Mouse (Mus musculus): ENCODE data around the gene Bri3.
"Not testable (repeated sequence)": the region's sequence is repeated elsewhere in the genome, so short reads cannot be mapped to it uniquely, and the experiment has no call there.

Bri3 gene

DNA sequence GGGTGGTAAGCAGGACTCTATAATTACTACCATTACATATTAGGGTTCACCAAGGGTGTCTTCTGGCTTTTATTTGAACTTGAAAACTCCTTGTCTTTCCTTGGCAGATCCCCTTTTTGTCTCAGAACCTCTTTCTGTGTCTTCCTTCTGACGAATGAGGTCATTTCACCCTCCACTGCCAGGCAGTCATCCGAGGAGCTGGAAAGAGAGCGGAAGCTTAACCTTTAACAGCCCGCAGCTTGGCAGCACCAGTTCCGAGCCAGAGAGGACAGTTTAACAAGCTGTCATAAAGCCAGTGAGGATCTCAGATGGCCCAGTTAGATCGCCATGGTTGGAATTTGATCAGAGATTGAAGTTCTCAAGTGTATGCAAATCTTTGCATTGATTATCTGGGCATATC, 116.1 kb downstream of the Bri3 start:
- peak; percentile 45 for DNase-seq (ENCODE audit: low spot score)

DNA sequence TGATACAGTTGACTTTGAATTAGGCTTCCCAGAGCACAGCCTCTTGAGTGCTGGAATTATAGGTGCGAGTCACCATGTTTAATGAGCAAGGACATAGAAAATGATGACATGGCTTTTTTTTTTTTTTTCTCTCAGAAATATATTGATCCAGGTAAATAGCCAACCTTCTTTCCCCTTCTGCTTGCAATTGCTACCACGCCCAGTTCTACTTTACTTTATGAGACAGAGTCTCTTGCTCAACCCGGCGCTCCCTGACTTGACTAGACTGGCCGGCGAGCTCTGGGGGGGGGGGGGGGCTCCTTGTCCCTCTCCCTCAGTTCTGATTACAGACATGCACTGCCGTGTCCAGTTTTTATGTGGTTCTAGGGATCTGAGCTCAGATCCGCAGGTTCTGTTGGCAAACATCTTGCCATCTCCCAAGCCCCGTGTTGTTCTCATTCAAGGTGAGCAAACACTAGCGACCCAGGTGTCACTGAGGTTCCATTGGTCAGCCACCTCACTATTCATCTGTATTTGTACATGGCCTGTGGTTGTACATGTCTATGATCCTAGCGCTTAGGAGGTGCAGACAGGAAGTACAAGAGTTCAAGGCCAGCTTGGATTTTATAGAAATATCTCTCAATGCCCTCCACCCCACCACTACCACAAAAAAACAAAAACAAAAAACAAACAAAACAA, 120.6 kb downstream of the Bri3 start:
- no peak for DNase-seq (ENCODE audit: low spot score)

DNA sequence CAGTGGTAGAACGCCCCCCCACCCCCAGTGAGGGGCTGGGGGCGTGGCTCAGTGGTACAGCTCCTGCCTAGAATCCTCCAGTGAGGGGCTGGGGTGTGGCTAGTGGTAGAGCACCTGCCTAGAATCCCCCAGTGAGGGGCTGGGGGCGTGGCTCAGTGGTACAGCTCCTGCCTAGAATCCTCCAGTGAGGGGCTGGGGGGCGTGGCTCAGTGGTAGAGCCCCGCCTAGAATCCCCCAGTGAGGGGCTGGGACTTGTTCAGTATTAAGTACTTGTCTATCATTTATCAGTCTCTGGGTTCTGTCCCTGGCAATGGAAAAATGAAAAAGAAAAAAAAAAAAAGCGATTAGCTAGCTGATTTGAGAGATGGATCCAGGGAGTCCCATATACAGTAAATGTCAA, 122.3 kb downstream of the Bri3 start:
- DNase-seq (ENCODE audit: low spot score) = not testable (repeated sequence)

DNA sequence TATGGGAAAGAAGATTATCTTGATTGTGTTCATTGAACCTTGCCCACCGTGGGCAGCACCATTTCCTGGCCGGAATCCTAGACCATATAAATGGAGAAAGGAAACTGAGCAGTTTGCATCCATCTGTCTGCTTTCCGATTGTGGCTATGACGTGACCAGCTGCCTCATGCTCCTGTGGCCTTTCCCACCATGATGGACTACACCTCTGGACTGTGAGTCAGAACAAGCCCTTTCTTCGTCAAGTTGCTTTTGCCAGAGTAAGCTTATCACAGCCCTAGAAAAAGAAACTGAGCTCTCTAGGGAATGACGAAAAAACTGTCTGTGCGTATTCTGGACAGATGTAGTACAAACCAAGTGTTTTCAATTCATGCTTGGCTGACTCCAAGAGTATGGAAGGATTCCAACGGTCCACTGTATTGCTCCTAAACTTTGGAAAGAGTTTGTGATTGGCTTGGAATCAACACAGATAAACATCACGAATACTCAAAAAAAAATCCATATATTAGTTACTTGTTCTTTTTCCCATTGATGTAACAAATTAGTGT, 124.5 kb downstream of the Bri3 start:
- DNase-seq (ENCODE audit: low spot score) = peak; percentile 47

DNA sequence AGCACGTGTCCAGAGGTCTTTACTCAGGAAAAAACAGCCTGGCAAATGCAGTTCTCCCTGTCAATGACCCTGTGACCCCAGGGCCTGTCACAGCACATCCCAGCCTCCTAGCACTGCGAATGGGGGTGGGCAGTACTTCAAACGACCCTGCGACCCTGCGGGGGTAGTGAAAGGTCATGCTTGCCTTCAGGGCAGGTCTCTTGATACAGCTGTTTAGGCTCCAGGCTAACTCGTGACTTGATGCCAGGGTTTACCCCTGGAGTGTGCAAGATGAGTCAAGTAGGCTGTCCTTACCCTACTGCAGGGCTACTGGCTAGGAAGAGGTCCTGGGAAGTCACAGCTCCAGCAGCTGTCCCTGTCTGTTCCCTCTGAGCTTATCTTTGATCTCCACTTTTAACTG, 126.7 kb downstream of the Bri3 start:
- no peak for DNase-seq (ENCODE audit: low spot score)

DNA sequence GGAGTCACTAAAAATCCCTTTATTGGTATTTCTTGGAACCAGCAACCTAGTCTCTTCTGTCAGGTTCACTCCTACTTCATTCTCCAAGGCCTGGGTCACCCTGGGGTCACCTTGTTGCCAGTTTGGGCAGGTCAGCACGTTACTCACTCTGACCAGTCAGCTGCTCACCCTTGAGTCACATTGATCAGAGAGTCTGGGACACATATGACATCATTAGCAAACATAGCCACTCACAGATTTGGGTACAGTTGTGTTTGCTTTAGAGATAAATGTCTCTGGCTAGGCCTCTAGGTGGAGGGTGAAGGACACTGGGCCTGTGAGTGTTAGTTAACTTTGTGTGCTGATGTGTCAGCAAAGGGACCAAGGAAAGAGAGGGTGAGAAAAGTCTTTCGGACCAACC, 127.9 kb downstream of the Bri3 start:
- no peak for DNase-seq (ENCODE audit: low spot score)

DNA sequence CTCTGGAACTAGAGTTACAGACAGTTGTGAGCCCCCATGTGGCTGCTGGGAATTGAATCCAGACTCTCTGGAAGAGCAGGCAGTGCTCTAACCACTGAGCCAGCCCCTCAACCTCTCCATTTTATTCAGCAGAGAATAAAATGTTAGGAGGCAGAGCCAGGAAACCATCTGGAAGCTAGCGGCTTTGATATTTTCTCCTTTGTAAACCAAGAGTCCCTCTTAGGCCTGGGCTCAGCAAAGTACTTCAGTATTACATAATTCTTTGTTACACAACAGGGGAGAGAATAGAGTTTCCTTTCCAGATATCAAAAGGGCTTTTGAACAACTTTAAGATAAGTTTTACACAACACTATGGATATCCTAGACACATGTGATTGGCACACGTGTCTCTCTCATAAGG, 128.6 kb downstream of the Bri3 start:
- no peak for DNase-seq (ENCODE audit: low spot score)

DNA sequence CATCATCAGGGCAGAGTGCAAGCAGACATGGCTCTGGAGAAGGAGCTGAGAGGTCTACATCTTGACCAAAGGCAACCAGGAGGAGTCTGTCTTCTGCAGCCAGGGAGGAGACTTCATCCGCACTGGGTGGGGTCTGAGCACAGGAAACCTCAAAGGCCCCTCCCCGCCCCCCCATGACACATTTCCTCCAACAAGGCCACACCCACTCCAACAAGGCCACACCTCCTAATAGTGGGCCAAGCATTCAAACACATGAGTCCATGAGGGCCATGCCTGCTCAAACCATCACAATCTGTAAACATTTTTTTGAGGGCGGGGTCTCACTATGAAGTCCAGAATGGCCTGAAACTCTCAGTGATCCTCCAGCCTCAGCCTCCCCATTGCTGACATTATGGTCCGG, 135.2 kb downstream of the Bri3 start:
- DNase-seq (ENCODE audit: low spot score) = no peak

DNA sequence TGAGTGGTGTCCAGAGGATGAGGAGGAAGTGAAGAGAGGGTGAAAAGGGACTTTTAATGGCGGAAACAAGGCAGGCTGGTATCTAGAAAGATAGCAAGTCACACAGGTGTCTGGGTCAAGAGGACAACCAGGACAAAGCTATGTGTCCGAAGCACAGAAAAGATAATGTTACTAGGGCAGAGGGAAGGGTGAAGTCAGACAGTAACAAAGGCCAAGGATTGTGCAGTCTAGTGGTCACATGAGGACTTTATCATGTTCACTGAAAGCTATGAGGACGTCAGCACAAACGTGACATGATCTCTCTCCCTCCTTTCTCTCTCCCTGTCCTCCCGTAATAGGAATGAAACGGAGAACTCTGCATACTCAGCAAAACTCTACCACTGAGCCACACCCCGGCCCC, 136.5 kb downstream of the Bri3 start:
- DNase-seq (ENCODE audit: low spot score) = no peak

DNA sequence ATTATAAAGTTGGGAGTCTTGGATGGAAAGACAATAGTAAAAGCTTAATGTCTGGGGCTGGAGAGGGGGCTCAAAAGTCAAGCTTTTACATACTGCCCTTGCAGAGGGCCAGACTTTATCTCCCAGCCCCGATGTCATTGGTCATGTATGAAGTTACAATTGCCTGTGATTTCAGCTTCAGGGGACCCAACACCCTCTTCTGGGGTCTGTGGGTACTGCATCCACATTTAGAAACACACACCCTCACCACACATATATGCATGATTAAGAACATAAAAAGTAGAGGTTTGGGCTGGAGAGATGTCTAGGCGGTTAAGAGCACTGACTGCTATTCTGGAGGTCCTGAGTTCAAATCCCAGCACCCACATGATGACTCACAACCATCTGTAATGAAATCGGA, 137.5 kb downstream of the Bri3 start:
- DNase-seq (ENCODE audit: low spot score) = no peak

DNA sequence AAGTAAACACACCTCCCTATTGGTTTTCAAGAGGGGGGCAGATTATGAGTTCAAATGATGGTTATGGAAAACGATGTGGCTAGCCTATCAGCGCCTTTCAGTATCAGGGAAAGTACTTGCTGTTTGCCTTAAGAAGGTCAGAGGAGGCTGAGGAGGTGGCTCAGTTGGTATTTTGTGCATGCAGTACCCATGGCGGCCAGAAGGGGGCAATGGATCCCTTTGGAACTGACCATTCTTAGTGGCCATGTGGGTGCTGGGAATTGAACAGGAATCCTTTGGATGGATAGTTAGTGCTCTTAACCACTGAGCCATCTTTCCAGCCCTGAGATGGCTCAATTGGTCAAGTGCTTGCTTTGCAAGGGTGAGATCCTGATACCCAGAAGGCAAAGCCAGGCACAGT, 139.7 kb downstream of the Bri3 start:
- DNase-seq (ENCODE audit: low spot score) = no peak

DNA sequence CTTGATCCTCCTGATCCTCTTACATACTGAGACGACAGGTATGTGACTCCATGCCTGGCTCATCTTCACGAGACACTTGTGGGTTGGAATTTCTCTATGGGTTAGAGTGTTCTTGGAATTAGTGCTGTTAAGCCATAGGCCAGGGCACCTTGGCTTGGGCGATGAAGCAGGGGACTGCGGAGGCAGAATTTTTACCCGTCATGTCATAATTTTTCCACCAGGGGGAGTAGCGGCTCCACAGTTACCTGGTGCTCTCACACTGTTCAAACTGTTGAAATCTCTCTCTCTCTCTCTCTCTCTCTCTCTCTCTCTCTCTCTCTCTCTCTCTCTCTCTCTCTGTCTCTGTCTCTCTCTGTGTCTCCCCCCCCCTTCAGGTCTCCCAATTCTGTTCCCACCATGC, 143.6 kb downstream of the Bri3 start:
- peak; percentile 42 for DNase-seq (ENCODE audit: low spot score)

DNA sequence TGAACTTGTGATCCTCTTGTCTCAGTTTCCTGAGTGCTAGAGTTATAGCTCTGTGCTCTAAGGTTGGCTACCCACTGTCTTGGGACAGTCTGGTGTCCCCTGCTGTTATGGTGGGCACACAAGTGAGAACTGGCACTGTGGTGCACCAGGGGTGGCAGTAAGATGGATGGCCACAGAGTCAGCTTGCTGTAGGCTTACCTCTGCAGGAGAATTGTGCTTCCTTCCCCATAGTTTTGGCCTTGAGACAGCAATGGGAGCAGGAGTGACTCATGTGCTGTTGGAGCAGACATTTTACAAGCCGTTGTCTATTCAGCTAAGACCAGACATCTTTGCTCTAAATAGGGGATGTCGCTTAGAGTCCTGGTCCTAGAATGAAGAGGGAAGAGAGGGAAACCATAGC, 149.9 kb downstream of the Bri3 start:
- no peak for DNase-seq (ENCODE audit: low spot score)

DNA sequence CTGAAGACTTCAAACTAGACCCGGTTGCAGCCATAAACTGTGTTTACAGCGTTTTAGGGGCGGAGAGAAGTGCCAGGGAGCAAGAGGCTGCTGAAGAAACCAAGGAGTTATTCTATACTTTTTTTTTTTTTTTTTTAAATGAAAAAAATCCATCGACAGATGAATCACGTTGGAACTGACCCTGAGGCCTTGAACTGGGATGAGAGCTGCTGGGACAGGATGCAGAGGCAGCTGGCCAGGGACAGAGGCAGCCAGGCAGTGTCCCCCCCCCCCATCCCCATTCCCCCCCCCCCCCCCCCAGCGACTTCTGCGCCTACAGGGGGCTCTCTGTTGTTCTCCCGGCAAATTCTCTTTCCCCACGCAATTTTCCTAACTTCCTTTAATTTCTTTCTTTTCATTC, 153.3 kb downstream of the Bri3 start:
- DNase-seq (ENCODE audit: low spot score) = no peak

DNA sequence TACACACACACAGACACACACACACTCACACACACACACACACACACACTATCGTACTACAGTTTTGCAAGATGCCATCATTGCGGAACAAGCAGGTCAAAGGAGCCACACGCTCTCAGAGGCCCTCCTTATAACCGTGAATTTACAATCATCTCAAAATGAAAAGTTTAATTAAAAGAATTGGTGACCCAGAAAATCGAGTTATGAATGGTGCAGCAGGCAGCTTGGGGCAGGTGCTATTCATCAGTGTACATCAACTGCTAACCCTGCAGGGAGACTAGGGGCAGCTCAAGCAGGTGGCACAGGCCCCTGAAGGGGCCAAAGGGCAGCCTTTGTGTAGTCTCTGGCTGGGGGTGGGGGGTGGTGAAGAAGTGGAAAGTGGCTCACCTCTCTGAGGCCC, 156.6 kb downstream of the Bri3 start:
- no peak for DNase-seq (ENCODE audit: low spot score)

DNA sequence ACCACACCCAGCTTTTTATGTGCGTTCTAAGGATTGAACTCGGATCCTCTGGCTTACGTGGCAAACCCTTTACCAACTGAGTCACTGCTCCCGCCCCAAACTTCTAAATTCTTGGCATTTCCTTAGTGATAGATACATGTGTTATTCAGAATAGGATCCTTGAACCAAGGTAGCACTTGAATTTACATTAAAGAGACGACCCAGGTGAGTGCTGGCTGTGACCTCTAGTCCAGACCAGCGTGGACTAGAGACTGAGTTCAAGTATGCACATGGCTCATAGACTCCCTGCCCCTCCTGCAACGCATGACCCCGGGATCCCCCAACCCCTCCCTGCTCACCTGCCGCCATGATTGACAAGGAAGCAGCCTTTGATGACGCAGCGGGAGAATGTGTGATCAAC, 162.0 kb downstream of the Bri3 start:
- DNase-seq (ENCODE audit: low spot score) = no peak

DNA sequence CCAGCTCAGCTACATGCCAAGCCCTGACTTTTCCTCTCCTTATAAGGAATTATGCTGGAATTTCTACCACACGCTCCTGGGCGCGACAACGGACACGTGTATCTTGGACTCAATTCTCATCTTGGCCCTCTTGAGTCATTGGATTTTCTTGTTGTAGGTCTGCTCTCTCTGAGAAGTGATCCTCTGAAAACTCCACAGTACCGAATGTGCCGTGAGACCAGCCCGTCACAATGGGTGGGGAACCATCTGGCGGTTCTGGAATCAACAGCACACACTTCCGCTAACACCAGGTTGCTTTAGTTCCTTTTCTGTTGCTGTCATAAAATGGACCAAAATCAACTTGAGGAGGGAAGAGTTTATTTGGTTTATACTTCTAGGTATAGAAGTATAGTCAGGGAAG, 166.4 kb downstream of the Bri3 start:
- DNase-seq (ENCODE audit: low spot score) = no peak

DNA sequence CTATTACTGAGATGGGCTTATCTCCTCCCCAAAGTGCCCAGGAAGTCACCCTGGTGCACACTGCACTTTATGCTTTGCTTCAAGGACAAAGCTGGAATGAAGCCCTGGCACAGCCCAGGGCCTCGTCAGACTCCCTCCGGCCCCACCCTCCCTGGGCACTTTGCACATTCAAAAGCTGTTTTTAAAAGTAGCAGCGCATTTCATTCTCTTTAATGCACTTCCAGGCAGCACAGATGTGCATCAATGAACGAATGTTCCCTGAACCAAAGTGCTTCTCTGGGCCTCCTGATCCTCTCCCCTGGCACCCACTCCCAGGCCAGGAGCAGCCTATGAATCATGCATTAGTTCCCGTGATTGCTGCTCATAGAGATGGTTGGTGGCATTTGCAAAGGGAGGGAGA, 167.5 kb downstream of the Bri3 start:
- no peak for DNase-seq (ENCODE audit: low spot score)

DNA sequence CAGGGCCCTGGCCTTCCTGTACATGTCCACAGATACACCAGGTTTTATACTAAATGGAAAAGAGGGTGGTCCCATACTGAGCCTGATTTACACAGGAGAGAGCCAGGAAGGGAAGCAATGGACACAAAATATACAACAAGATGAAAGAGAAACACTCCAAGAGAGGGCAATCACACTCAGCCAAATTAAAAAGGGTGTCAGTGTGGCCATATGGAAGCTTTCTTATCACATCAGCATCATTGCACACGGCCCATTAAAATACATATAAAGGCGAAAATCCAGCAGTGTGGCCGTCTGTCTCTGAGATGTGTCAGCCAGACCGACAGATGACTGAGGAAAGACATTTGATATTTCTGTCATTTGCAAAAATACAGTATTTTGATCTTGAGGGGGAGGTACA, 168.5 kb downstream of the Bri3 start:
- no peak for DNase-seq (ENCODE audit: low spot score)

DNA sequence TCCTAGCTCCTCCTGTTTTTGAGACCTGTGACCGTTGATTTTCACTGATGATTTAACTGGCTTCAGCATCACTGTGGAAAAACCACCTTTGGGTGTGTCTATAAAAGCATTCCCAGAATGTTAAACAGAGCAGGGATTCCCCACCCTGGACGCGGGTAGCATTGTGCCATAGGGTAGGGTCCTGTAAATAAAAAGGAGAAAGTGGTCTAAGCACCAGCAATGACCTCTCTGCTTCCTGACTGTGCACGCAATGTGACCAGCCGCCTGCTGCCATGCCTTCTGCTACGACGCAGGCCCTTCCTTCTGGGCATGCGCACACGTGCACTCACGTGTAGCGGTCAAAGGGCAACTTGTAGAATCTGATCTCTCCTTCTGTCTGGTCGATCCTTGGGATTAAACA, 174.2 kb downstream of the Bri3 start:
- no peak for DNase-seq (ENCODE audit: low spot score)

DNA sequence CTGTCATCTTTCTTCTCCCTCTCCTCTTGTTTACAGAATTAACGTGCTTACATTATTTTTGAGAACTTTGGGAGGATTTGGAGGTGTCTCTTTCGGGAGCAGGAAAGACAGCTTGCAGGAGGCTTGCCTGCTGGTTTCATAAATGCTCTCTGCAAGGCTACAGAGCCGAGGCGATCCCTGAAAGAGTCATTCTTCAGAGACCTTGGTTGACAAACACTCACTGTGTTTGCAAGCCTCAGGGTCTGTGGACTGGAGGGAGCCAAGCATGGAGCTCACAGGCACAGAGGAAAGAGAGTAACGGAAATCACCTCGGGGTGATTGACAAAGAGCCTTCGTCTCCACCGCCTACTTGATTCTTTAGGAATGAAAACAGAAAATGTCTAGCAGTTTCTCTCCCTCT, 175.8 kb downstream of the Bri3 start:
- DNase-seq (ENCODE audit: low spot score) = no peak

DNA sequence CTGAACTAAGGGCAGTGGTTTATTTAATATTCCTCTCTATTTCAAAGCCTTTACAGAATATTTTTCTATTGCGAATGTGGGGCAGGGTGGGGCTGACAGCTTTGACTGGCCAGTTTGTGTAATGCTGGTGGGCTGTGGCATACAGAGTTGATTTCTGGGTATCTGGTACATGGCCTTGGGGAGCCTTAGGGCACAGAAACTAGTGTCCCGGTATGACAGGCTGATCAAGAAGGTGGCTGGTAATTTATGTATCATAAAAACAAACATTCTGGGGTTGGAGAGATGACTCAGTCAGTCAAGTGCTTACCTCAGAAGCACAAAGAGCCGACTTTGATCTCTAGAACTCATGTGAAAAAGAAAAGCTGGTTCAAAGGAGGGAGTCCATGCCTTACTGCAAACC, 182.5 kb downstream of the Bri3 start:
- DNase-seq (ENCODE audit: low spot score) = no peak

DNA sequence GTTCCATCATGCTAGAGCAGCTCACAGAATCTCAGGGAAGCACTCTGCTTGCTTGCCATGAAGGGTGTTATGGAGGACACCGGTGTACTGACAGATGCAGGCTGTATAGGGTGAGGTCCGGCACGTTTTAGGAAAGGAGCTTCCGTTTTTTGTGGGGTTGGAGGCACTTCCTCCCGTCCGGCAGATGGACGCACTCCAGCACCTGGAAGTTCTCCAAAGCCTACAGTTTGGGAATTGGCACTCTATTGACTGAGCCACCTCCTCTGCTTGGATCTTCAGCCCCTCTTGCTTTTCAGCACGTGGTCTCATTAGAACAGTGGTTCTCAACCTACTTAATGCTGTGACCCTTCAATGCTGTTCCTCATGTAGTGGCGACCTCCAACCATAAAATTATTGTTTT, 183.6 kb downstream of the Bri3 start:
- no peak for DNase-seq (ENCODE audit: low spot score)

DNA sequence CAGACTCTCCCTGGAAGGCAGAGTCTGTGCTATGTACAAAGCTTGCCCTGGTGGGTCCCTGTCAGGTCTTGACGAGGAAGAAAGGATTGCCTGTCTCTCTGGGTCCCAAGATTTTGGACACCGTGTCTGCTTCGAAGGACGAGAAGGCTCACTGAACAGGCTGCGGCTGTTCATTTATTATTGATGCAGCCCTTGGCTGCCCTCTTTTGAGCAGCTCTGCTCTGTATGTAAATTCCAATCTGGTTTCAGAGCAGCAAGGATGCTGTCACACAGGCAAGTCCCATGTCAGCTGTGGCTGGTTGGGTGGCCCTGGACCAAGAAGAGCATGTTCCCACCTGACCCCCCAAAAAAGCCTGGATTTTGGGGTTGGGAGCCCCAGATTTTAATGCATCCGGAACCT, 187.2 kb downstream of the Bri3 start:
- no peak for DNase-seq (ENCODE audit: low spot score)

All from adipocyte (in vitro differentiated cells).